Mouse (Mus musculus): ENCODE data around the gene Lnp1. TPM values are rescaled to one million over a fixed set of nuclear protein-coding genes. Genes with fewer than 3 reads are reported as not detected.
A peak's percentile ranks its signal among the peaks of the same experiment; 100 is the strongest.
"Not testable (repeated sequence)": the region's sequence is repeated elsewhere in the genome, so short reads cannot be mapped to it uniquely, and the experiment has no call there.

Lnp1 gene
- polyA plus RNA-seq (2016; fragmentation: Nextera tagmentation; extraction: Ambion mirVana), result not detected in 2 replicates

DNA sequence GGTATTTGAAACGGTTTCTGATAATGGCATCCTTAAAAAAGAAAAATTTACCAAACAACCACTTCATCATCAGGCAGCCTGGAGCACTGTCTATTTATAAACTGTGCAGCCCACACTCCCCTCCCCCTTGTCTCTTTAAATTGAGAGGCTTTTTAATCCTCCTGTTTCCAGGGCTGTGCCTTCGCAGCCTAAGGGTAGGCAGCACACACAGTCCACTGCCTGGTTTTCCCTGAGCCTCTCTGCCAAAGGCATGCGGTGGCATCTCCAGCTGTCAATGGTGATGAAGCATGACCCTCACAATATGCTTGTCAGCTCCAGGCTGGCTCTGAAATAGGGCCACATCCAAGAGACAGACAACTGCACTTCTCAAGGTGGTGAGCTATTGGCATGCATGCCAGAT, at the start of gene Lnp1:
Gene Lnp1, minus strand, starts transcription at position 39 of the 400 bp plus-strand sequence.
- Histone ChIP-seq H3K4me1 (no peaks in the 10 kb centered on the region), H3K36me3 (no peaks in the 10 kb centered on the region), H3K27me3 (ENCODE audit: low read depth, poor library complexity, severe bottlenecking) (no peaks in the 10 kb centered on the region), H3K9me3 (replicated peaks) (no peaks in the 10 kb centered on the region), H3K27ac (no peak within 1 kb of the TSS), H3K4me3 (no peak within 1 kb of the TSS)
- 85% methylated on average over 3 of the region's 3 CpGs for WGBS
- DNase-seq (ENCODE audit: low spot score), result no peak

DNA sequence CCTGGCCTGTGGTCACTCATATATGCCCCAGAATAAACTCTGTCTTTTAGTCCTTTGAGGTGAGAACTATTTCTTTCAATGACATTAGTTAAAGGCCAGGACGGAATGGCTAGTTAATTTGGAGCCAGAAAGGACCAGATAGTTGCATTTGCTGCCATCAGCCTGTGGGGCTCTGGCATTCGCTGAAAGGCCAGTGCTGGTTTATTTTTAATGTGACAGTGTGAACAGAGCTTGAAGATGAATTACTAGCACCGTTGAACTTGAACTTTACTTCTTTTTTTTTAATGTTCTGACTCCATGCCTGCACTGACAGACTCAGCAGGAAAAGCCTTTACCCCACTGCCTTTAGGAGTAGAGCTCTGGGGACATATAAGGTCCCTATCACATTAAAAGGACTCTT, 46.8 kb upstream of the Lnp1 start:
- no peaks in the 10 kb centered on the region for H3K27me3 ChIP-seq (ENCODE audit: low read depth, poor library complexity, severe bottlenecking)
- no peak overlapping the region for H3K27ac ChIP-seq
- no peak overlapping the region for H3K4me3 ChIP-seq
- H3K36me3 ChIP-seq, result no peaks in the 10 kb centered on the region
- no peak for DNase-seq (ENCODE audit: low spot score)
- no peaks in the 10 kb centered on the region for H3K4me1 ChIP-seq
- 77% methylated on average over 3 of the region's 3 CpGs for WGBS
- H3K9me3 ChIP-seq (replicated peaks), result no peaks in the 10 kb centered on the region

- not testable (repeated sequence) for H3K27ac ChIP-seq; H3K4me1 ChIP-seq; H3K27me3 ChIP-seq (ENCODE audit: low read depth, poor library complexity, severe bottlenecking); DNase-seq (ENCODE audit: low spot score); H3K9me3 ChIP-seq (replicated peaks); H3K4me3 ChIP-seq; H3K36me3 ChIP-seq
- WGBS, result 95% methylated on average over 2 of the region's 2 CpGs
These were observed 30.4 kb upstream of the Lnp1 start for GRCm38 (mm10) chr16:56958311-56958710.

DNA sequence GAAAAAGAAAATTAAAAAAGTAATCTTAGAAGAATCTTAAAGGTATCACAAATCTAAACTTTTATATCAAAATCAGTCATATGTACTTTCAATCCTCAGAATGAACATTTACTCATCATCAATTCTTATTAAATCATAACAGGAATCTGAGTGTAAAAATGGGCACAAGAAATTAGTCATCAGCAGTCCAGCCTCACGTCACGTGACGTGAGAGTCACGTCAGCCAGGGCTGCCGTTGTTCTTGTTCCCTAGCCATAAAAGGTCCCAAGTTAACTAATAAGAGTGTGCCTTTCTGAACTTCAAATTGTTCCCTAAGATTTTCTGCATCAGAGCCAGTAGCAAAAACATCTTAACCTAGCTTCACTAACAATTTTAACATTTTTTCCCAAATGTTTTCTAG, 21.2 kb upstream of the Lnp1 start:
- no peak overlapping the region for H3K4me3 ChIP-seq
- no peaks in the 10 kb centered on the region for H3K9me3 ChIP-seq (replicated peaks)
- DNase-seq (ENCODE audit: low spot score), result no peak
- 95% methylated on average over 5 of the region's 5 CpGs for WGBS
- H3K27ac ChIP-seq, result no peak overlapping the region
- no peaks in the 10 kb centered on the region for H3K27me3 ChIP-seq (ENCODE audit: low read depth, poor library complexity, severe bottlenecking)
- no peaks in the 10 kb centered on the region for H3K4me1 ChIP-seq
- H3K36me3 ChIP-seq, result no peaks in the 10 kb centered on the region

- no peaks in the 10 kb centered on the region for H3K9me3 ChIP-seq (replicated peaks)
- no peaks in the 10 kb centered on the region for H3K36me3 ChIP-seq
- H3K27me3 ChIP-seq (ENCODE audit: low read depth, poor library complexity, severe bottlenecking), result no peaks in the 10 kb centered on the region
- 90% methylated on average over 2 of the region's 2 CpGs for WGBS
- no peaks in the 10 kb centered on the region for H3K4me1 ChIP-seq
- no peak overlapping the region for H3K4me3 ChIP-seq
- no peak overlapping the region for H3K27ac ChIP-seq
- no peak for DNase-seq (ENCODE audit: low spot score)
These were observed 14.5 kb upstream of the Lnp1 start for GRCm38 (mm10) chr16:56942341-56942740.

DNA sequence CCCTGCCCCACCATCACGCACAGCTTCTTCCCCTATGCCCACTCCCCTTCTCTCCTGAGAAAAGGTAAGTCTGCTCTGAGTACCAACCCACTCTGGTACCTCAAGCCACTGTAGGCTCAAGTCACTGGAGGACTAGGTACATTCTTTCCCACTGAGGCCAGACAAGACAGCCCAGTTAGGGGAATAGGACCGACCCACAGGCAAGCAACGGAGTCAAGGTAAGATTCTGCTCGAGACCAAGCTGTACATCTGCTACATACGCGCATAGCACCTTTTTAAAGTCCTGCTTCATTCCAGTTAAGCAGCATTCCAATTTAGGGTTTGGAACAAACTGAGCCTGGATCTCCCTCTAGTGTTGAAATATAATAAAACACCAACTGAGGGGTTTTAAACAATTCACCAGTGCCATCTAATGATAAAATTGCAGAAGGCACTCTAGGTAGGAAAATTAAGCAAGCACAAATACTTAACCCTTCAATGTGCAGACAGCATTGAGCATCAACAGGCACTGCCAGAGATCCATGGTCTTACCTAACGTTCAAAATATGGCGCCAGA, 7.7 kb downstream of the Lnp1 start:
- WGBS, result 26% methylated on average over 8 of the region's 8 CpGs
- H3K27me3 ChIP-seq (ENCODE audit: low read depth, poor library complexity, severe bottlenecking), result no peaks in the 10 kb centered on the region
- H3K4me1 ChIP-seq, result no peaks in the 10 kb centered on the region
- no peaks in the 10 kb centered on the region for H3K9me3 ChIP-seq (replicated peaks)
- no peak overlapping the region for H3K4me3 ChIP-seq
- DNase-seq (ENCODE audit: low spot score), result no peak
- no peak overlapping the region for H3K27ac ChIP-seq
- no peaks in the 10 kb centered on the region for H3K36me3 ChIP-seq

DNA sequence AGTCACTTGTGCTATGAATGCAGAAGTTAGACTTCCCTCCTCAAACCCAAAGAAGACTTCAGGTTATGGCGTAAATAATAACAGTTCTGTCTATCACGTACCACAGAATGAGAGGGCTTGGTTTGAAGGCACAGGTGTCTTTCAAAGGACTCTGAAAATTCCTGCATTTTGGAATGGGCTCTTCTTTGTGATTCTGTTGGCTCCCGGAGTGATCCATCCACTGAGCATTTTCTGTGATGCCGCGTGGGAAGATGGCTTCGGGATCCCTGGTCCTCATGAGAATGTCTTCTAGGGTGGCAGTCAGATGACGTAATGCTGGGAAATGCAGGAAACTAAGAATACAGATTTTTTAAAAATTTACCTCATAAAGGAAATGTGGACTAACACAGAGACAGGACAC, 10.6 kb downstream of the Lnp1 start:
- Histone ChIP-seq H3K4me1 (no peaks in the 10 kb centered on the region), H3K4me3 (no peak overlapping the region), H3K27ac (no peak overlapping the region), H3K9me3 (replicated peaks) (no peaks in the 10 kb centered on the region), H3K36me3 (no peaks in the 10 kb centered on the region), H3K27me3 (ENCODE audit: low read depth, poor library complexity, severe bottlenecking) (no peaks in the 10 kb centered on the region)
- WGBS, result 91% methylated on average over 7 of the region's 7 CpGs
- DNase-seq (ENCODE audit: low spot score), result no peak

DNA sequence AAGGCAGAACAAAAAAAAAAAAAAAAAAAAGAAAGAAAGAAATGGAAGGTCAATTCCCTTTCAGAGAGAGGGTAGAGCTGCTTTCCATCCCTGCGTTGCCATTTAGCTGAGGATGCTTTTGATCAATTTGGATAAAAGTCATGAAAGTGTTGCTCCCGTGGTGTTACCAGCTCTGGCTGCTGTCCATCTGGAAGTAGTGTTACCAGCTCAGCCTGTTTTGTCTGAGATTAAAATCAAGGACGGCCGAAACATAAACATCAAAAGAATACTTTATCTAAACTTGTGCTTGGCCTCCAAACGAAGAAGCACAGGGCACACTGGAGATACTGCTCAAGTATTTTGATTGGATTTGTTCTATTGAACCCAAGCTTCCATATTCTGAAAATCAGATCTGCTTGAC, 18.9 kb downstream of the Lnp1 start:
- H3K27ac ChIP-seq, result no peak overlapping the region
- H3K9me3 ChIP-seq (replicated peaks), result no peaks in the 10 kb centered on the region
- H3K4me1 ChIP-seq, result no peaks in the 10 kb centered on the region
- H3K36me3 ChIP-seq, result no peaks in the 10 kb centered on the region
- 75% methylated on average over 5 of the region's 5 CpGs for WGBS
- no peaks in the 10 kb centered on the region for H3K27me3 ChIP-seq (ENCODE audit: low read depth, poor library complexity, severe bottlenecking)
- H3K4me3 ChIP-seq, result no peak overlapping the region
- no peak for DNase-seq (ENCODE audit: low spot score)

DNA sequence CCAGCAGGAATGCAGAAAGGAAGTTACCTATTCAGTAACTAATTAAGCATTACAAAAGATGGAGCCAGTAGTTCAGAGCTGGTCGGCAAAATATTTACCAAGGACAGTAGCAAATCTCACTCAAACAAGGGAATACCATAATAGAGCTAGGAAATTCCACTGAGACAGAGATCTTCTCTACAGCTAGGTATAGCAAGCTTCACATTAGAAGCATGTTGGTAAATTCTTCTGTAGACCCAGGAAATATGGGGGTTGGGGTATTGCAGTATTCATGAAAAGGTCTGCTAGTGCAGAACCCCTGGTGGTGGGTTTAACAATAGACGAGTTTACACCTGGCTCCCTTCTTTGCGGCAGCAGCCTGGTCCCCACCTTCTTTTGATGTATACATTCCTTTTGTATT, 25.7 kb downstream of the Lnp1 start:
- H3K36me3 ChIP-seq; DNase-seq (ENCODE audit: low spot score); H3K27me3 ChIP-seq (ENCODE audit: low read depth, poor library complexity, severe bottlenecking); H3K4me1 ChIP-seq; H3K9me3 ChIP-seq (replicated peaks); H3K4me3 ChIP-seq; H3K27ac ChIP-seq: not testable (repeated sequence)
- WGBS, result 75% methylated on average over 3 of the region's 3 CpGs

- 94% methylated on average over 5 of the region's 5 CpGs for WGBS
- Histone ChIP-seq H3K27ac (no peak overlapping the region), H3K4me3 (no peak overlapping the region)
These were observed 36.3 kb downstream of the Lnp1 start for GRCm38 (mm10) chr16:56891583-56891982.

GRCm38 (mm10) chr16:56886616-56887116, 41.2 kb downstream of the Lnp1 start:
- Histone ChIP-seq H3K36me3 (no peaks in the 10 kb centered on the region), H3K27me3 (ENCODE audit: low read depth, poor library complexity, severe bottlenecking) (no peaks in the 10 kb centered on the region), H3K9me3 (replicated peaks) (no peaks in the 10 kb centered on the region), H3K4me1 (peaks cover 7% of the 10 kb centered on the region; the same call in 1 of the 2 replicates), H3K4me3 (peak overlapping the region; percentile 59), H3K27ac (no peak overlapping the region; the same call in 1 of the 2 replicates)
- DNase-seq (ENCODE audit: low spot score), result no peak
- WGBS, result 33% methylated on average over 9 of the region's 9 CpGs

More at GRCm38 (mm10) chr16:56891583-56891982, 36.3 kb downstream of the Lnp1 start:
- Histone ChIP-seq H3K9me3 (replicated peaks) (no peaks in the 10 kb centered on the region), H3K4me1 (no peaks in the 10 kb centered on the region), H3K27me3 (ENCODE audit: low read depth, poor library complexity, severe bottlenecking) (no peaks in the 10 kb centered on the region), H3K36me3 (no peaks in the 10 kb centered on the region)
- no peak for DNase-seq (ENCODE audit: low spot score)

DNA sequence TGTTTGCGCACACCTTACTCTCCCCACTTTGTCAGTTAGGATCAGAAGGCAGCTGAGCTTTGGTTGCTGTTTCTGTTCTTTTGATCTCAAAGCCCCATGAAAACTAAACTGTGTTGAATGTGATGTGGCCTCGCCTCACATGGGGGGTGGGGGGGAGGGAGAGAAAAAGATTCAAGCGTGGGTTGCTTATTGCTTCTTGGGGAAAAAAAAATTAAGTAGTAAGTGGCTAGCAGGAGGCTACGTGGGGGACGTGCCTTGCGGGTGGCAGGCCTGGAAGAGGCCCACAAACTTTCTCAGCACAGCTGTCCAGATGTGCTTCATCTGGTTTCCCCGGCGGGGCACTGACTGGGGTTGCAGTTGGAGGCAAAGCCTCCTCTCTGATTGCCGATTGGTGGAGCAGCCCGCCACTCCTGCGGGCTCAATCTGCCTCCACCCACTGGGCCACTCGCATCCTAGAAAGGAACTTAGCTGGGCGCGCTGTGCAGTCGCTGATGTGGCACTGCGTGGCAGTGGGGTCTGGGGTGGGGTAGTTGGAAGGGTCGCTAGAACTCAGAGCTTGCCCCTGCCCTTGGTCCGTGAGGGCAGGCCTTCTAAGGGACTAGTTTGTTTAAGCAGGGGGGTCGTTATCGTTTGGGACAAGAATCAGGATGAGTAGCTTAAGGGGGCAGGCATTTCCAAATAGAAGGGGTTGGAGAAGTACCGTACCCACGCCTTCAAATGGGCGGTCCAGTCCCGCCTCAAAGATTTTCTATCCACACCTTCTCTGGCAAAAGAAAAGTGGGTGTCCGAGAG, 41.8 kb downstream of the Lnp1 start, which contains the start of gene Tmem45a:
Gene Tmem45a, minus strand, starts transcription at position 343 of the 792 bp plus-strand sequence.
- 4% methylated on average over 25 of the region's 25 CpGs for WGBS
- Histone ChIP-seq H3K27ac (peak within 1 kb of the TSS; percentile 73), H3K9me3 (replicated peaks) (no peaks in the 10 kb centered on the region), H3K4me3 (peak within 1 kb of the TSS; percentile 59), H3K27me3 (ENCODE audit: low read depth, poor library complexity, severe bottlenecking) (no peaks in the 10 kb centered on the region), H3K36me3 (no peaks in the 10 kb centered on the region), H3K4me1 (peaks cover 7% of the 10 kb centered on the region; the same call in 1 of the 2 replicates)
- DNase-seq (ENCODE audit: low spot score), result peak; percentile 85

GRCm38 (mm10) chr16:56884811-56885210, 43.0 kb downstream of the Lnp1 start:
- Histone ChIP-seq H3K4me3 (no peak overlapping the region), H3K4me1 (peaks cover 7% of the 10 kb centered on the region; the same call in 1 of the 2 replicates), H3K27ac (no peak overlapping the region), H3K36me3 (no peaks in the 10 kb centered on the region), H3K27me3 (ENCODE audit: low read depth, poor library complexity, severe bottlenecking) (no peaks in the 10 kb centered on the region), H3K9me3 (replicated peaks) (no peaks in the 10 kb centered on the region)
- no peak for DNase-seq (ENCODE audit: low spot score)
- WGBS, result 96% methylated on average over 6 of the region's 6 CpGs
